Mouse (Mus musculus): ENCODE data around the gene Mfge8. TPM values are rescaled to one million over a fixed set of nuclear protein-coding genes. Genes with fewer than 3 reads are reported as not detected.

The Mfge8 gene
- polyA plus RNA-seq, 2 experiments, result 46.0 to 55.3 TPM

- ATAC-seq (ENCODE audit: insufficient read depth), result no peak
- Histone ChIP-seq H3K36me3 (replicated peaks; ENCODE audit: control insufficient read depth, insufficient read depth, low read depth) (no peaks in the 10 kb centered on the region), H3K9me3 (ENCODE audit: control insufficient read depth, low read length) (no peaks in the 10 kb centered on the region), H3K4me2 (ENCODE audit: low read depth) (no peak overlapping the region), H3K27ac (no peak overlapping the region), H3K9ac (replicated peaks) (no peak overlapping the region), H3K4me3 (ENCODE audit: insufficient read depth in 1 of 2, low read depth in 2 of 2, low read length in 2 of 2) (no peak overlapping the region), H3K27me3 (ENCODE audit: control insufficient read depth, insufficient read depth, low read length) (no peaks in the 10 kb centered on the region), H3K4me1 (replicated peaks; ENCODE audit: control insufficient read depth in 2 of 2, insufficient read depth in 2 of 2, low read length in 1 of 2) (0 out of 4 replicates have a peak, but pooled peaks cover 0 to 3% of the 10 kb centered on the region in 2 experiments)
- DNase-seq (ENCODE audit: low read depth in 3 of 3, low spot score in 3 of 3), result no peak
- TF ChIP-seq EP300 (IDR thresholded peaks at IDR 0.05; ENCODE audit: low read depth) (no peak), CTCF (IDR thresholded peaks at IDR 0.05; ENCODE audit: low read depth) (no peak)
- 29% methylated on average over 3 of the region's 5 CpGs for WGBS (ENCODE audit: insufficient replicate concordance)
These were observed 40.4 kb upstream of the Mfge8 start for GRCm38 (mm10) chr7:79189211-79189610.

GRCm38 (mm10) chr7:79187591-79187990 lies 38.7 kb upstream of the Mfge8 start:
- Histone ChIP-seq H3K4me1 (replicated peaks; ENCODE audit: control insufficient read depth in 2 of 2, insufficient read depth in 2 of 2, low read length in 1 of 2) (0 out of 4 replicates have a peak, but pooled peaks cover 0 to 3% of the 10 kb centered on the region in 2 experiments), H3K4me2 (ENCODE audit: low read depth) (no peak overlapping the region), H3K9me3 (ENCODE audit: control insufficient read depth, low read length) (no peaks in the 10 kb centered on the region), H3K36me3 (replicated peaks; ENCODE audit: control insufficient read depth, insufficient read depth, low read depth) (no peaks in the 10 kb centered on the region), H3K9ac (replicated peaks) (no peak overlapping the region), H3K27ac (no peak overlapping the region), H3K27me3 (ENCODE audit: control insufficient read depth, insufficient read depth, low read length) (no peaks in the 10 kb centered on the region), H3K4me3 (ENCODE audit: insufficient read depth in 1 of 2, low read depth in 2 of 2, low read length in 2 of 2) (no peak overlapping the region)
- ATAC-seq (ENCODE audit: insufficient read depth) (no peak), DNase-seq (ENCODE audit: low read depth in 3 of 3, low spot score in 3 of 3) (no peak)
- no peak for TF ChIP-seq EP300 (IDR thresholded peaks at IDR 0.05; ENCODE audit: low read depth)
- TF ChIP-seq CTCF (IDR thresholded peaks at IDR 0.05; ENCODE audit: low read depth), result no peak
- WGBS (ENCODE audit: insufficient replicate concordance), result 53% methylated on average over 2 of the region's 2 CpGs

- Histone ChIP-seq H3K9ac (replicated peaks) (no peak overlapping the region), H3K27ac (no peak overlapping the region), H3K9me3 (ENCODE audit: control insufficient read depth, low read length) (no peaks in the 10 kb centered on the region), H3K27me3 (ENCODE audit: control insufficient read depth, insufficient read depth, low read length) (no peaks in the 10 kb centered on the region), H3K4me1 (replicated peaks; ENCODE audit: control insufficient read depth in 2 of 2, insufficient read depth in 2 of 2, low read length in 1 of 2) (no peaks in the 10 kb centered on the region), H3K4me3 (ENCODE audit: insufficient read depth in 1 of 2, low read depth in 2 of 2, low read length in 2 of 2) (no peak overlapping the region), H3K36me3 (replicated peaks; ENCODE audit: control insufficient read depth, insufficient read depth, low read depth) (no peaks in the 10 kb centered on the region), H3K4me2 (ENCODE audit: low read depth) (no peak overlapping the region)
- ATAC-seq (ENCODE audit: insufficient read depth), result no peak
- WGBS (ENCODE audit: insufficient replicate concordance), result 56% methylated on average over 1 of the region's 1 CpGs
- no peak for DNase-seq (ENCODE audit: low read depth in 3 of 3, low spot score in 3 of 3)
- TF ChIP-seq EP300 (IDR thresholded peaks at IDR 0.05; ENCODE audit: low read depth), result no peak
- no peak for TF ChIP-seq CTCF (IDR thresholded peaks at IDR 0.05; ENCODE audit: low read depth)
These were observed 34.6 kb upstream of the Mfge8 start for GRCm38 (mm10) chr7:79183417-79183816.

- TF ChIP-seq CTCF (IDR thresholded peaks at IDR 0.05; ENCODE audit: low read depth), result no peak
- no peak for TF ChIP-seq EP300 (IDR thresholded peaks at IDR 0.05; ENCODE audit: low read depth)
- 61% methylated on average over 3 of the region's 3 CpGs for WGBS (ENCODE audit: insufficient replicate concordance)
- DNase-seq (ENCODE audit: low read depth in 3 of 3, low spot score in 3 of 3), result no peak
These were observed 24.9 kb upstream of the Mfge8 start for GRCm38 (mm10) chr7:79173800-79174199.

GRCm38 (mm10) chr7:79171782-79172181 lies 22.9 kb upstream of the Mfge8 start:
- WGBS (ENCODE audit: insufficient replicate concordance), result 58% methylated on average over 1 of the region's 1 CpGs
- no peaks in the 10 kb centered on the region for H3K27me3 ChIP-seq (ENCODE audit: control insufficient read depth, insufficient read depth, low read length)
- no peaks in the 10 kb centered on the region for H3K9me3 ChIP-seq (ENCODE audit: control insufficient read depth, low read length)
- no peaks in the 10 kb centered on the region for H3K36me3 ChIP-seq (replicated peaks; ENCODE audit: control insufficient read depth, insufficient read depth, low read depth)
- H3K27ac ChIP-seq, result no peak overlapping the region
- DNase-seq (ENCODE audit: low read depth in 3 of 3, low spot score in 3 of 3), result no peak
- TF ChIP-seq EP300 (IDR thresholded peaks at IDR 0.05; ENCODE audit: low read depth), result no peak
- no peak for TF ChIP-seq CTCF (IDR thresholded peaks at IDR 0.05; ENCODE audit: low read depth)
- no peak overlapping the region for H3K4me2 ChIP-seq (ENCODE audit: low read depth)
- peaks cover 0 to 9% of the 10 kb centered on the region in 2 experiments; a peak in 1 of 4 replicates for H3K4me1 ChIP-seq (replicated peaks; ENCODE audit: control insufficient read depth in 2 of 2, insufficient read depth in 2 of 2, low read length in 1 of 2)
- H3K9ac ChIP-seq (replicated peaks), result no peak overlapping the region
- H3K4me3 ChIP-seq (ENCODE audit: insufficient read depth in 1 of 2, low read depth in 2 of 2, low read length in 2 of 2), result no peak overlapping the region
- ATAC-seq (ENCODE audit: insufficient read depth), result no peak

More at GRCm38 (mm10) chr7:79173800-79174199, 24.9 kb upstream of the Mfge8 start:
- H3K9ac ChIP-seq (replicated peaks), result no peak overlapping the region
- no peak overlapping the region for H3K27ac ChIP-seq
- H3K4me1 ChIP-seq (replicated peaks; ENCODE audit: control insufficient read depth in 2 of 2, insufficient read depth in 2 of 2, low read length in 1 of 2), result peaks cover 0 to 9% of the 10 kb centered on the region in 2 experiments; a peak in 1 of 4 replicates
- no peaks in the 10 kb centered on the region for H3K36me3 ChIP-seq (replicated peaks; ENCODE audit: control insufficient read depth, insufficient read depth, low read depth)
- H3K27me3 ChIP-seq (ENCODE audit: control insufficient read depth, insufficient read depth, low read length), result no peaks in the 10 kb centered on the region
- ATAC-seq (ENCODE audit: insufficient read depth), result no peak
- no peak overlapping the region for H3K4me2 ChIP-seq (ENCODE audit: low read depth)
- H3K4me3 ChIP-seq (ENCODE audit: insufficient read depth in 1 of 2, low read depth in 2 of 2, low read length in 2 of 2), result no peak overlapping the region
- no peaks in the 10 kb centered on the region for H3K9me3 ChIP-seq (ENCODE audit: control insufficient read depth, low read length)

Measured in liver, embryonic 14.5 days (tissue).